Mouse (Mus musculus) intestine, embryonic 15.5 days (tissue): Measurements from ENCODE around the gene Gm3636. TPM values are rescaled to one million over a fixed set of nuclear protein-coding genes. Genes with fewer than 3 reads are reported as not detected.
"Not testable (repeated sequence)": the region's sequence is repeated elsewhere in the genome, so short reads cannot be mapped to it uniquely, and the experiment has no call there.

ENCODE experiments used
- ATAC-seq: fragments of 200-750 bp; cut with Nextera tagmentation; 2 replicates; pipeline ENCODE4 v1.8.0; 2017; ENCODE audit warnings: moderate TSS enrichment, moderate library complexity
- H3K27ac ChIP-seq: fragments of 300-500 bp; sonication (generic); 2 replicates; pipeline ENCODE4 v1.5.1; 2015; ENCODE audit warnings: mild to moderate bottlenecking, inconsistent platforms
- H3K27me3 ChIP-seq: fragments of 300-500 bp; sonication (generic); replicated peaks from 2 replicates; pipeline ENCODE4 v1.6.1; 2015; ENCODE audit warnings: inconsistent platforms
- H3K36me3 ChIP-seq: fragments of 300-500 bp; sonication (generic); 2 replicates; pipeline ENCODE4 v1.6.1; 2015; ENCODE audit warnings: inconsistent platforms
- H3K4me1 ChIP-seq: fragments of 300-500 bp; sonication (generic); replicated peaks from 2 replicates; pipeline ENCODE4 v1.6.1; 2015; ENCODE audit warnings: inconsistent platforms
- H3K4me2 ChIP-seq: fragments of 300-500 bp; sonication (generic); replicated peaks from 2 replicates; pipeline ENCODE4 v1.6.1; 2015; ENCODE audit warnings: mild to moderate bottlenecking, inconsistent platforms
- H3K4me3 ChIP-seq: fragments of 300-500 bp; sonication (generic); replicated peaks from 2 replicates; pipeline ENCODE4 v1.5.1; 2015; ENCODE audit warnings: inconsistent platforms
- H3K9ac ChIP-seq: fragments of 300-500 bp; sonication (generic); 2 replicates; pipeline ENCODE4 v1.6.1; 2015; ENCODE audit warnings: inconsistent platforms
- H3K9me3 ChIP-seq: fragments of 300-500 bp; sonication (generic); 2 replicates; pipeline ENCODE4 v1.6.1; 2016; ENCODE audit warnings: inconsistent platforms
- WGBS: fragments of 180-500 bp; shearing (Covaris S2); methylation state at CpG from one replicate; pipeline ENCODE4 v1.1.7; 2015; 5-methylcytosine and 5-hydroxymethylcytosine counted together
- polyA plus RNA-seq: library from polyadenylated mRNA; unstranded; fragments of >200 nt; fragmentation: Nextera tagmentation; extraction: Ambion mirVana; gene quantifications from 2 replicates; pipeline ENCODE4 v1.2.1, GENCODE M21; 2015

Gene Gm3636
- polyA plus RNA-seq, result 3.0 TPM in 2 replicates

DNA sequence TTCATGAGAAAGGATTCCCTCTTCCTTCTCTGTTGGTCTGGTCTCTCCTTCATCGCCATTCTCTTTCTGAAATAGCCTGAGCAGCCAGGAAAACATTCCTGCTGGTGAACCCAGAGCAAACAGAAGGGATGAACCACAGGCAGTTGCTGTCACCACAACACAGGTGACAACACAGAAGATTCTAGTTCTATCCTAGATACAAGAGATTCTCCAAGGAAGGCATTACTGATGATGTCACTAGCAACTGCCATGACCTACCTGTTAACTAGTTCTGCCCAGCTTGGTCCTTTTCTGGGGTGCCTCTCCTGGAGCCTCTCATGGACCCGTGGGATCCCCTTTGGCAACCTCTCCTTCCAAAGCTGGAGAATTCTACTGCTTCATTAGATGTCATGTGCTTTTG lies at the start of gene Gm3636:
Gm3636 (minus strand) TSS at position 101 of the 400 bp plus-strand sequence.
- H3K27ac ChIP-seq, H3K4me1 ChIP-seq, H3K36me3 ChIP-seq, H3K4me2 ChIP-seq, H3K4me3 ChIP-seq, H3K27me3 ChIP-seq, H3K9ac ChIP-seq, H3K9me3 ChIP-seq, ATAC-seq: not testable (repeated sequence)
- WGBS, result no CpG with 5 or more reads among the region's 2 CpGs

DNA sequence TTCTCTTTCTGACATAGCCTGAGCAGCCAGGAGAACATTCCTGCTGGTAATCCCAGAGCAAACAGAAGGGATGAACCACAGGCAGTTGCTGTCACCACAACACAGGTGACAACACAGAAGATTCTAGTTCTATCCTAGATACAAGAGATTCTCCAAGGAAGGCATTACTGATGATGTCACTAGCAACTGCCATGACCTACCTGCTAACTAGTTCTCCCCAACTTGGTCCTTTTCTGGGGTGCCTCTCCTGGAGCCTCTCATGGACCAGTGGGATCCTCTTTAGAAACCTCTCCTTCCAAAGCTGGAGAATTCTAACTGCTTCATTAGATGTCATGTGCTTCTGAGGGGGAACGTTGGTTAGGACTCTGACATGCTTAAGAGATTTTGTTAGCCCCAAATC lies 32.2 kb upstream of the Gm3636 start, which contains the start of gene Gm8362:
Gm8362 (minus strand) TSS at position 101 of the 400 bp plus-strand sequence.
- H3K4me3 ChIP-seq, H3K4me2 ChIP-seq, H3K9ac ChIP-seq, H3K27ac ChIP-seq, H3K4me1 ChIP-seq, H3K36me3 ChIP-seq, H3K9me3 ChIP-seq, ATAC-seq, H3K27me3 ChIP-seq: not testable (repeated sequence)
- WGBS, result 88% methylated on average over 1 of the region's 1 CpGs

- WGBS, result 0% methylated on average over 5 of the region's 13 CpGs
- H3K27ac ChIP-seq, H3K9ac ChIP-seq, H3K4me1 ChIP-seq, H3K36me3 ChIP-seq, ATAC-seq, H3K9me3 ChIP-seq, H3K27me3 ChIP-seq: not testable (repeated sequence)
- peak overlapping the region; percentile 56 for H3K4me2 ChIP-seq
- H3K4me3 ChIP-seq, result peak overlapping the region; percentile 41
Measured at GRCm38 (mm10) chr14:6757231-6757536, 15.1 kb upstream of the Gm3636 start.

- H3K27me3 ChIP-seq, H3K4me1 ChIP-seq, H3K9ac ChIP-seq, H3K27ac ChIP-seq, H3K36me3 ChIP-seq, ATAC-seq, H3K9me3 ChIP-seq: not testable (repeated sequence)
- Histone ChIP-seq H3K4me3 (peak overlapping the region; percentile 41), H3K4me2 (peak overlapping the region; percentile 56)
- under 1% methylated on average over 32 of the region's 67 CpGs for WGBS
Measured at GRCm38 (mm10) chr14:6756384-6757230, 14.5 kb upstream of the Gm3636 start.

- not testable (repeated sequence) for H3K9me3 ChIP-seq, H3K4me3 ChIP-seq, H3K27ac ChIP-seq, H3K4me1 ChIP-seq, ATAC-seq, H3K9ac ChIP-seq, H3K36me3 ChIP-seq, H3K27me3 ChIP-seq, H3K4me2 ChIP-seq
- WGBS, result 67% methylated on average over 1 of the region's 2 CpGs
Measured at GRCm38 (mm10) chr14:6720151-6720550, 22.0 kb downstream of the Gm3636 start, which contains the start of gene Gm8050. Gene Gm8050, minus strand, starts transcription at chr14:6720251.

Other genes starting within 250 kb of the Gm3636 start
- gene Gm8356, start 205.0 kb downstream of the Gm3636 start, polyA plus RNA-seq, result not detected in 2 replicates
- gene Gm3629, start 151.7 kb downstream of the Gm3636 start, polyA plus RNA-seq, result 0.14 and 0.18 TPM in 2 replicates
- gene Gm3460, start 119.9 kb downstream of the Gm3636 start, polyA plus RNA-seq, result not detected in 2 replicates
- gene Gm10251, start 58.2 kb downstream of the Gm3636 start, polyA plus RNA-seq, result not detected in 2 replicates
- gene Gm8050, start 22.1 kb downstream of the Gm3636 start, polyA plus RNA-seq, result not detected in 2 replicates
- not detected in 2 replicates for gene Gm8362, start 32.1 kb upstream of the Gm3636 start, polyA plus RNA-seq
- not detected in 2 replicates for gene Gm3642, start 98.0 kb upstream of the Gm3636 start, polyA plus RNA-seq
- 0.44 and 0.55 TPM in 2 replicates for gene Gm3667, start 147.6 kb upstream of the Gm3636 start, polyA plus RNA-seq
- not detected in 2 replicates for gene Gm6356, start 231.5 kb upstream of the Gm3636 start, polyA plus RNA-seq